Mouse (Mus musculus) brain, embryonic 14.5 days (tissue): ENCODE measurements around the gene Smim4.

ENCODE experiments used
- CTCF ChIP-seq: fragments of 200-500 bp; IDR thresholded peaks from 2 replicates; pipeline ENCODE4 v1.5.1; 2012; ENCODE audit warnings: inconsistent platforms, mild to moderate bottlenecking, moderate library complexity, borderline replicate concordance; ENCODE audit not compliant: insufficient read depth, insufficient read length; ENCODE audit errors: extremely low read depth
- POLR2A ChIP-seq: fragments of 200-500 bp; IDR thresholded peaks from 2 replicates; pipeline ENCODE4 v1.6.1; 2012; ENCODE audit warnings: mild to moderate bottlenecking, inconsistent platforms, borderline replicate concordance; ENCODE audit not compliant: poor library complexity, insufficient read depth, insufficient read length, severe bottlenecking; ENCODE audit errors: extremely low read depth

- TF ChIP-seq POLR2A, result no peak
- no peak for TF ChIP-seq CTCF
Measured at GRCm38 (mm10) chr14:31045817-31046216, 82.9 kb downstream of the Smim4 start.
